Mouse (Mus musculus): ENCODE measurements at regions not wholly inside any gene's neighbourhood (a gene's known extent, or its start where the extent isn't known, plus 50 kb on each side); places are given as distances from the start of the nearest gene placed in this dataset.

GRCm38 (mm10) chr15:85657441-85657989 lies 75.2 kb upstream of the Wnt7b start:
- no peak overlapping the region for H3K4me3 ChIP-seq (ENCODE audit: low read depth, low read length)
- WGBS, result 55% methylated on average over 8 of the region's 8 CpGs
- no peaks in the 10 kb centered on the region for H3K9me3 ChIP-seq (ENCODE audit: control insufficient read depth, low read length)
- ATAC-seq (ENCODE audit: low read depth), result no peak
- H3K4me1 ChIP-seq (ENCODE audit: control insufficient read depth, insufficient read depth, low read length), result peaks cover 36% of the 10 kb centered on the region
- H3K27ac ChIP-seq (ENCODE audit: low read depth, low read length), result no peak overlapping the region
- no peak overlapping the region for H3K9ac ChIP-seq (replicated peaks; ENCODE audit: low read depth, low read length)
- peak overlapping the region; percentile 11; the same call in 1 of the 2 replicates for H3K4me2 ChIP-seq (ENCODE audit: low read depth, low read length)
- H3K27me3 ChIP-seq (ENCODE audit: control insufficient read depth, insufficient read depth, low read length), result peaks cover 8% of the 10 kb centered on the region; the same call in 1 of the 2 replicates
- no peaks in the 10 kb centered on the region for H3K36me3 ChIP-seq (ENCODE audit: control insufficient read depth, insufficient read depth, low read length)

- ATAC-seq (ENCODE audit: low read depth), result no peak
- no peak overlapping the region for H3K4me3 ChIP-seq (ENCODE audit: low read depth, low read length)
- H3K9me3 ChIP-seq (ENCODE audit: control insufficient read depth, low read length), result no peaks in the 10 kb centered on the region
- 78% methylated on average over 14 of the region's 14 CpGs for WGBS
- H3K4me1 ChIP-seq (ENCODE audit: control insufficient read depth, insufficient read depth, low read length), result peaks cover 29% of the 10 kb centered on the region
- H3K27ac ChIP-seq (ENCODE audit: low read depth, low read length), result no peak overlapping the region
- H3K9ac ChIP-seq (replicated peaks; ENCODE audit: low read depth, low read length), result no peak overlapping the region
- H3K36me3 ChIP-seq (ENCODE audit: control insufficient read depth, insufficient read depth, low read length), result no peaks in the 10 kb centered on the region
- peaks cover 11% of the 10 kb centered on the region; the same call in 1 of the 2 replicates for H3K27me3 ChIP-seq (ENCODE audit: control insufficient read depth, insufficient read depth, low read length)
- H3K4me2 ChIP-seq (ENCODE audit: low read depth, low read length), result no peak overlapping the region
Observed at GRCm38 (mm10) chr15:85658101-85658885, 76.0 kb upstream of the Wnt7b start.

- Histone ChIP-seq H3K9me3 (ENCODE audit: control insufficient read depth, low read length) (no peaks in the 10 kb centered on the region), H3K4me3 (ENCODE audit: low read depth, low read length) (no peak overlapping the region), H3K27me3 (ENCODE audit: control insufficient read depth, insufficient read depth, low read length) (peaks cover 14% of the 10 kb centered on the region; the same call in 1 of the 2 replicates), H3K36me3 (ENCODE audit: control insufficient read depth, insufficient read depth, low read length) (no peaks in the 10 kb centered on the region), H3K9ac (replicated peaks; ENCODE audit: low read depth, low read length) (peak overlapping the region; percentile 8), H3K4me2 (ENCODE audit: low read depth, low read length) (peak overlapping the region; percentile 11; the same call in 1 of the 2 replicates), H3K27ac (ENCODE audit: low read depth, low read length) (no peak overlapping the region), H3K4me1 (ENCODE audit: control insufficient read depth, insufficient read depth, low read length) (peaks cover 11% of the 10 kb centered on the region)
- no peak; the same call in 1 of the 2 replicates for ATAC-seq (ENCODE audit: low read depth)
- WGBS, result 15% methylated on average over 45 of the region's 45 CpGs
Observed at GRCm38 (mm10) chr15:85660528-85661392, 74.0 kb upstream of the Ppara start.

- ATAC-seq (ENCODE audit: low read depth), result no peak
- Histone ChIP-seq H3K27me3 (ENCODE audit: control insufficient read depth, insufficient read depth, low read length) (peaks cover 14% of the 10 kb centered on the region; the same call in 1 of the 2 replicates), H3K27ac (ENCODE audit: low read depth, low read length) (no peak overlapping the region), H3K4me3 (ENCODE audit: low read depth, low read length) (no peak overlapping the region), H3K9ac (replicated peaks; ENCODE audit: low read depth, low read length) (no peak overlapping the region), H3K36me3 (ENCODE audit: control insufficient read depth, insufficient read depth, low read length) (no peaks in the 10 kb centered on the region), H3K4me2 (ENCODE audit: low read depth, low read length) (no peak overlapping the region), H3K4me1 (ENCODE audit: control insufficient read depth, insufficient read depth, low read length) (peaks cover 6% of the 10 kb centered on the region; the same call in 1 of the 2 replicates), H3K9me3 (ENCODE audit: control insufficient read depth, low read length) (no peaks in the 10 kb centered on the region)
- 90% methylated on average over 2 of the region's 2 CpGs for WGBS
Observed at GRCm38 (mm10) chr15:85661393-85661690, 73.4 kb upstream of the Ppara start.

GRCm38 (mm10) chr15:85661771-85662170 lies 73.0 kb upstream of the Ppara start:
- H3K9ac ChIP-seq (replicated peaks; ENCODE audit: low read depth, low read length), result no peak overlapping the region
- no peak overlapping the region for H3K4me2 ChIP-seq (ENCODE audit: low read depth, low read length)
- no peaks in the 10 kb centered on the region for H3K36me3 ChIP-seq (ENCODE audit: control insufficient read depth, insufficient read depth, low read length)
- H3K4me3 ChIP-seq (ENCODE audit: low read depth, low read length), result no peak overlapping the region
- peaks cover 14% of the 10 kb centered on the region; the same call in 1 of the 2 replicates for H3K27me3 ChIP-seq (ENCODE audit: control insufficient read depth, insufficient read depth, low read length)
- WGBS, result 57% methylated on average over 5 of the region's 5 CpGs
- 0 out of 2 replicates have a peak overlapping the region, but pooled peaks have one; percentile 12 for H3K27ac ChIP-seq (ENCODE audit: low read depth, low read length)
- H3K4me1 ChIP-seq (ENCODE audit: control insufficient read depth, insufficient read depth, low read length), result peaks cover 10% of the 10 kb centered on the region; the same call in 1 of the 2 replicates
- H3K9me3 ChIP-seq (ENCODE audit: control insufficient read depth, low read length), result no peaks in the 10 kb centered on the region
- ATAC-seq (ENCODE audit: low read depth), result no peak

GRCm38 (mm10) chr15:85662271-85662670 lies 72.5 kb upstream of the Ppara start:
- 88% methylated on average over 8 of the region's 8 CpGs for WGBS
- no peaks in the 10 kb centered on the region for H3K36me3 ChIP-seq (ENCODE audit: control insufficient read depth, insufficient read depth, low read length)
- no peak overlapping the region for H3K9ac ChIP-seq (replicated peaks; ENCODE audit: low read depth, low read length)
- ATAC-seq (ENCODE audit: low read depth), result no peak
- no peak overlapping the region for H3K27ac ChIP-seq (ENCODE audit: low read depth, low read length)
- H3K4me1 ChIP-seq (ENCODE audit: control insufficient read depth, insufficient read depth, low read length), result peaks cover 10% of the 10 kb centered on the region; the same call in 1 of the 2 replicates
- no peaks in the 10 kb centered on the region for H3K9me3 ChIP-seq (ENCODE audit: control insufficient read depth, low read length)
- peaks cover 14% of the 10 kb centered on the region; the same call in 1 of the 2 replicates for H3K27me3 ChIP-seq (ENCODE audit: control insufficient read depth, insufficient read depth, low read length)
- H3K4me3 ChIP-seq (ENCODE audit: low read depth, low read length), result no peak overlapping the region
- no peak overlapping the region for H3K4me2 ChIP-seq (ENCODE audit: low read depth, low read length)

GRCm38 (mm10) chr15:85662673-85663072 lies 72.1 kb upstream of the Ppara start:
- H3K4me1 ChIP-seq (ENCODE audit: control insufficient read depth, insufficient read depth, low read length), result peaks cover 10% of the 10 kb centered on the region; the same call in 1 of the 2 replicates
- no peak overlapping the region for H3K4me3 ChIP-seq (ENCODE audit: low read depth, low read length)
- H3K27me3 ChIP-seq (ENCODE audit: control insufficient read depth, insufficient read depth, low read length), result peaks cover 14% of the 10 kb centered on the region; the same call in 1 of the 2 replicates
- no peak for ATAC-seq (ENCODE audit: low read depth)
- WGBS, result 84% methylated on average over 4 of the region's 4 CpGs
- H3K4me2 ChIP-seq (ENCODE audit: low read depth, low read length), result no peak overlapping the region
- no peak overlapping the region for H3K9ac ChIP-seq (replicated peaks; ENCODE audit: low read depth, low read length)
- H3K27ac ChIP-seq (ENCODE audit: low read depth, low read length), result no peak overlapping the region
- H3K9me3 ChIP-seq (ENCODE audit: control insufficient read depth, low read length), result no peaks in the 10 kb centered on the region
- H3K36me3 ChIP-seq (ENCODE audit: control insufficient read depth, insufficient read depth, low read length), result no peaks in the 10 kb centered on the region

GRCm38 (mm10) chr15:85663757-85664431 lies 70.9 kb upstream of the Ppara start:
- Histone ChIP-seq H3K4me2 (ENCODE audit: low read depth, low read length) (no peak overlapping the region), H3K4me3 (ENCODE audit: low read depth, low read length) (no peak overlapping the region), H3K9ac (replicated peaks; ENCODE audit: low read depth, low read length) (no peak overlapping the region), H3K4me1 (ENCODE audit: control insufficient read depth, insufficient read depth, low read length) (peaks cover 15% of the 10 kb centered on the region), H3K27ac (ENCODE audit: low read depth, low read length) (peak overlapping the region; percentile 19; the same call in 1 of the 2 replicates), H3K36me3 (ENCODE audit: control insufficient read depth, insufficient read depth, low read length) (no peaks in the 10 kb centered on the region), H3K9me3 (ENCODE audit: control insufficient read depth, low read length) (no peaks in the 10 kb centered on the region), H3K27me3 (ENCODE audit: control insufficient read depth, insufficient read depth, low read length) (peaks cover 14% of the 10 kb centered on the region; the same call in 1 of the 2 replicates)
- 89% methylated on average over 17 of the region's 17 CpGs for WGBS
- no peak for ATAC-seq (ENCODE audit: low read depth)
